Mouse (Mus musculus): ENCODE measurements at regions not wholly inside any gene's neighbourhood (a gene's known extent, or its start where the extent isn't known, plus 50 kb on each side); places are given as distances from the start of the nearest gene placed in this dataset.
A peak's percentile ranks its signal among the peaks of the same experiment; 100 is the strongest.

- DNase-seq (ENCODE audit: low spot score in 2 of 2), result no peak
Observed at GRCm38 (mm10) chr9:87453261-87453660, 197.9 kb upstream of the Cep162 start.

- no peak for DNase-seq (ENCODE audit: low spot score in 2 of 2)
Observed at GRCm38 (mm10) chr9:87452571-87452970, 197.2 kb upstream of the Cep162 start.

GRCm38 (mm10) chr9:87443467-87444235, 188.3 kb upstream of the Cep162 start:
- DNase-seq (ENCODE audit: low spot score in 2 of 2), result no peak

DNA sequence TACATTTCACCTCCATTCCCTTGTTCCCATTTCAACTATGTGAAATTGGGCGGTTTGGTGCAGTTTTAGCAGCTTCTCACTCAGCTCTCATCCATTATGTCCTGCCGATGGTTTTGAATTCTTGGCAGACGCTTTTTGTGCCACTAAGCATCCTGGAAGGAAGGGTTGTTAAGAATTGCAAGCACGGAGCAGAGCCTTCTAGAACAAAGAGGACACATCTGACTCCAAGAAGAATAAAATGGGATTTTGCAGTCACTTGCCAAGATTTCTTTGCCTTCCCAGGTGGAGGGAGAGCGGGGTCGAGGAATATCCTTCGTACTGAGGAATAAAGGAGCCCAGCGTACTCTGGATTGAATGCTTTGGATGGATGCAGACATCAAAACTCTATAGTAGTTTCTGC, 176.7 kb upstream of the Cep162 start:
- no peak for DNase-seq (ENCODE audit: low spot score in 2 of 2)

GRCm38 (mm10) chr9:87431523-87431922, 176.2 kb upstream of the Cep162 start:
- DNase-seq (ENCODE audit: low spot score in 2 of 2), result no peak

DNA sequence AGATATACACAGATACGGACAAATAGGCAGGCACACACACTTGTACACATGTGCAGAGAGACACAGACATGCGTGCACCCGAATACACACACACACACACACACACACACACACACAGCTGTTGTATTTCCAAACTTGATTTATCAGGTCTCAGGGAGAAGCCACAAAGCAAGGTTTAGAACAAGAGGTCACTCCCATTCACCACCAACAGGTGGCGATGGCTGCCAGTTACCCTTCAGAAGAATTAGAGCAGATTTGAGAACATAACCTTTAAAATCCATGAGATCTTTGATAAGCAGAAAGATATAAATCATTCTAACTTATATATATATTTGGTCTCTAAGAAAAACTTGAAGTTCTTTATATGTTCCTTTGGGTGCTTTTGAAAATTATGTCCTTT, 169.9 kb upstream of the Cep162 start:
- DNase-seq (ENCODE audit: low spot score in 2 of 2), result peak in 1 of 2 experiments; percentile 47

GRCm38 (mm10) chr9:87421175-87421574, 165.8 kb upstream of the Cep162 start:
- DNase-seq (ENCODE audit: low spot score in 2 of 2), result no peak

GRCm38 (mm10) chr9:87419376-87419775, 164.0 kb upstream of the Cep162 start:
- DNase-seq (ENCODE audit: low spot score in 2 of 2), result peak; percentile 43 to 75

DNA sequence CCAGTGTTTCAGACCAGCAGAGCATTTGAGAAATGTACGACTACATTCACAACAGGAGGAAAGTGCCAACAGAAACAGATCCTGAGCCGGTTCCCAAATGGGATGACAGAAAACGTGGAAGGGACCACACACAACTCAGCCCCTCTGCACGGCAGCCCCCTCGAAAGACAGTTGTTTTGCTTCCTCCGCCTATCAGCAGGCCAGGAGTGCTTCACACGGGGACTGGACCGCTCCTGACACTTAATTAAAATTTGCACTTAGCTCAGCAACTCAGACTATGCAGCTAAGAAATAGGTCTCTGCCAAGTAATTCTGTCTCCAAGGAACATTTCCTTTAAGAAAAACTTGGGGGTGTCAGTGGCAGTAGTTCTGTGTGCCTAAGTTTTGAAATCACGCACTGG, 157.6 kb upstream of the Cep162 start:
- no peak for DNase-seq (ENCODE audit: low spot score in 2 of 2)

DNA sequence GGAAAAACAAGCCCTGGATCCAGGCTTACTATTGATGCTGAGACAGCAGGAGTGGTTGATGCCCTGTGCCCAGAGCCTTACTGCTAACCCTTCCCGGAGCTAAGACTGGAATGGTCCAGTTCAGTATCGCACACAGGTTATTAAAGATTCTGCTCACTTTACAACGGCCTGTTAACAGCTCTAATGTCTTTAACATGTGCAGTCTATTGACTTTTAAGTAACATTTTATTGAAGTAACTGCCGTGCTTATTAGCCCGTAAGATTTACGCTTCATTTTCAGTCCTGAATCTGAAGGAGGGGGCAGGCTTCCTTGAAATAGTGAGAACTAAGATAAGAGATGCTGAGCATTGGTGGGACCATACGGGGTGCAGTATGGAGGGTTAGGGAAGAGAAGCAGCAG, 155.7 kb upstream of the Cep162 start:
- DNase-seq (ENCODE audit: low spot score in 2 of 2), result no peak

- DNase-seq (ENCODE audit: low spot score in 2 of 2), result no peak
Observed at GRCm38 (mm10) chr9:87409736-87410135, 154.4 kb upstream of the Cep162 start.

DNA sequence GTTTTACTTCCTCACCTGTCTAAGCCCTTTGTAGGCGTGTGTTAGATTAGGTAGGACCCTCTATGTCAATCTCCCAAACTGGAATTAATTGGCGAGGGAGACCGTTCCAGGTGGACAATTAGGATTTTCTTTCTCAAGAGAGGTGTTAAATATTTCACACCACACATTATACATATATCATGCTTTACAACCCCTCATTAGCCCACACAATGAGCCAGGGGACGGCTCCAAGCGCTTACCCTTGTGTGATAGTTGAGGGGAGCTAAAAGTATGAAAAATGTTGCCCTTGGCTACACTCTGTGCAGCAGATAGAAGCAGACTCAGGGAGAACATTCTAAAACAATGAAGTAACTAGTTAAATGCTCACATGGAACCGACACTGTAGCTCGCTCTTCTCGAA, 153.5 kb upstream of the Cep162 start:
- no peak for DNase-seq (ENCODE audit: low spot score in 2 of 2)

DNA sequence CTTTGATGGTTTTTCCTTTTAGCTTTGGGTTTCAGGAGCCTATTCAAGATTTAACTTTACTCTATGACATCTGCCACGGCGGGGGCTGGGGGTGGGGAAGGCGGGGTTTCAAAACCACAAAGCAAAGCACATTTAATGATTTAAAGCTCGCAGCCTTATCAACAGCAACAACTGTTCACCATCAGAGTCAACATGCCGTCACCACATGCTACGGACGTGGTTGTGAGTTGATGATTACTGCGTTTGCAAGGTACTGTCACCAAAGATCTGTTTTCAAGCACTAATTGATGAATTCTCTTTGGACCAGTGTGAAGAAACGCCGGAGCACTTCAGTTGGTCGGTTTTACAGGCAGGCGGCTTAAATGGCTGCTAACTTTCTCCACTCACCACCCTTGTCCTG, 151.1 kb upstream of the Cep162 start:
- DNase-seq (ENCODE audit: low spot score in 2 of 2), result no peak

DNA sequence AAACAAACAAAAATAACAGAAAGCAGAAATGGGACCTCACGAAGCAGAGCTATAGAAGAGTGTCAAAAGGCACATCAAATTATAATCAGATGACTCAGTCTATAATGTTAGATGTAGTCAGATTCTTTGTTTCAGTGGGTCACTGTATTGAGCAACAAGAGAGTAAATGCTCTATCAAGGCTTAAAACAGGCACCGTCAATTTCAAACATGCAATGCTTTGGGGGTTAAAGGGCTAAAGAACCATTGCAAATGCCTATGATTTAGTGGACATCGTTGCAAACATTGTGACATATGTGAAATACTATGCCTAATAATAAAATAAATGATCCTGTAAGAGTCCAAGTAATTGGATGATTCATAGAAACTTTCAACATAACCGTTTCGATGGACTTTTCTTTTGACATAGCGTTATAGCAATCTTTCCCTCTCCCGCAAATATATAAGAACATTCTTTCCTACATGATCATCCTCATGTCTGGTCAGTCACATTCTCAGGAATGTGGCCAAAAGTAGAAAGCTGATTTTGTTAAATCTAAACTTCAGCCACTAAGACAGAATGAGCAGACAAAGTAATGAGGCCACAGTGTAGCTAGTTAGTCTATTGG, 149.9 kb upstream of the Cep162 start:
- no peak for DNase-seq (ENCODE audit: low spot score in 2 of 2)

DNA sequence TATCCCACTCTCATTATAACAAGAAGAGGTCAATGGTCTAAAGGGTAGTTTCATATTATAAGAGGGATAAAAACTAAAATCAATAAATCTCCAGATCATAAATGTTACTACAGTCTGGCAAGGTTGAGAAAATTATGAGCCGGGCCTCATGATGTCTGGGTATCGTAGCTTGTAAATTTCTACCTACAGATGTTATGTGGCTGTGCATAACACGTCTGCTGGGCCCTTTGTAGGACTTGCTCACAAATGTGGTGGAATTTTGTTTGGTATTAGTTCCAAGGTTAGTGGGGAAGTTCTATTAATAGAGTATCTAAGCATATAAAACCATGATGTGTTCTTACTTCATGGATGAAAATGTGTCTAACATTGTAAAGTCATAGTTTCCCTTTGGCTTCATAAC, 146.7 kb upstream of the Cep162 start:
- no peak for DNase-seq (ENCODE audit: low spot score in 2 of 2)

- DNase-seq (ENCODE audit: low spot score in 2 of 2), result no peak
Observed at GRCm38 (mm10) chr9:87387516-87387915, 132.2 kb upstream of the Cep162 start.

DNA sequence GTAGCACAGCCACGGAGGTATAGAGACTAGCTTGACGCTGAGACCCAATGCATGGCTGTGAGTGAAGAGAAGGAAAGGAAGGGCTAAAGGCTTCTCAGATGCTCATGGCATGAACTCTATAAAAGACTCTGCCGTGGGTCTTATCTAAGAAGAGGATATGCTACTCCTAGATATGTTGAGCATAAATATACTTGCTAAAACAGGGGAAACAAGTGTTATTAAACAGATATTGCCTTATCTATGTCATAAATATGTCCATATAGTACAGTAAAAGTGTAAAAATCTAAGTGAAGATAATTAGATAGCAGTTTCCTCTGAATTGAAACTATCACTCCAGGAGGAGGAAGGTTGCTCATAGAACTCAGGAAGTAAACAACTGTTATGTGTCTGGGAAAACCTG, 128.2 kb upstream of the Cep162 start:
- no peak for DNase-seq (ENCODE audit: low spot score in 2 of 2)

GRCm38 (mm10) chr9:87377921-87378320, 122.6 kb upstream of the Cep162 start:
- DNase-seq (ENCODE audit: low spot score in 2 of 2), result no peak

- DNase-seq (ENCODE audit: low spot score in 2 of 2), result no peak
Observed at GRCm38 (mm10) chr9:87376731-87377310, 121.5 kb upstream of the Cep162 start.

GRCm38 (mm10) chr9:87372251-87372905, 117.0 kb upstream of the Cep162 start:
- DNase-seq (ENCODE audit: low spot score in 2 of 2), result no peak

DNA sequence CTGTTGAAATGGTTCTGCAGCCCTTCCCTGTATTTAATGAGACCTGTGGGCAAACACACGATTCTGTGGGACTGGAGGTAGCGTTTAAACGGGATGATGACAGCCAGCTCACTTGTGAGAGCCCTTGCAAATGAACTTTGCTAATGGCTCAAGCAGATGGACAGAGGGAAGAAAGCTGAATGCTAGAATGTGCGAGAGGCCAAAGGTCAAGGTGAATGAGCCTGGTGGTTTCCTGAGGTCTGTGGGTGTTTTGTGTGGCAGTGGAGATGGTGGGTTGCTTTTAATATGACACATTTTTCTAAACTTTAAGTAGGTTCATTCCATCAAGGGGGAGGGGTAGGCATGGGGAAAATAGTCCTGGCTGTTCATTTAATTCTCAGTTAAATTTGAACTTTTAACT, 113.7 kb upstream of the Cep162 start:
- no peak for DNase-seq (ENCODE audit: low spot score in 2 of 2)

- DNase-seq (ENCODE audit: low spot score in 2 of 2), result no peak
Observed at GRCm38 (mm10) chr9:87347008-87347407, 91.7 kb upstream of the Cep162 start.
